Mouse (Mus musculus) layer of hippocampus, adult 11-12 months (tissue): ENCODE measurements around the gene Med24.

Experiments used
- DNase-seq: peaks from one replicate; pipeline ENCODE4 v3.0.0; 2022; ENCODE audit warnings: low spot score

Gene Med24

GRCm38 (mm10) chr11:98765421-98766309 lies 36.4 kb upstream of the Med24 start:
- no peak for DNase-seq

- DNase-seq: no peak
Observed at GRCm38 (mm10) chr11:98764746-98765145, 35.5 kb upstream of the Med24 start.

- no peak for DNase-seq
Observed at GRCm38 (mm10) chr11:98764091-98764490, 34.9 kb upstream of the Med24 start.

GRCm38 (mm10) chr11:98763502-98763861 lies 34.2 kb upstream of the Med24 start:
- no peak for DNase-seq

- peak; percentile 60 for DNase-seq
Observed at GRCm38 (mm10) chr11:98762756-98763501, 33.7 kb upstream of the Med24 start.

GRCm38 (mm10) chr11:98761939-98762338 lies 32.7 kb upstream of the Med24 start:
- no peak for DNase-seq

GRCm38 (mm10) chr11:98756711-98757110 lies 27.5 kb upstream of the Med24 start:
- DNase-seq: no peak

- no peak for DNase-seq
Observed at GRCm38 (mm10) chr11:98755726-98756380, 26.6 kb upstream of the Med24 start.

- DNase-seq: peak; percentile 66
Observed at GRCm38 (mm10) chr11:98754621-98755181, 25.5 kb upstream of the Med24 start.

- DNase-seq: no peak
Observed at GRCm38 (mm10) chr11:98754151-98754620, 25.0 kb upstream of the Med24 start.

GRCm38 (mm10) chr11:98753264-98753663 lies 24.0 kb upstream of the Med24 start:
- DNase-seq: no peak

- no peak for DNase-seq
Observed at GRCm38 (mm10) chr11:98752562-98753140, 23.4 kb upstream of the Med24 start.

GRCm38 (mm10) chr11:98751221-98751782 lies 22.1 kb upstream of the Med24 start:
- DNase-seq: no peak

GRCm38 (mm10) chr11:98750351-98751201 lies 21.3 kb upstream of the Med24 start:
- DNase-seq: peak; percentile 88

- DNase-seq: peak; percentile 54
Observed at GRCm38 (mm10) chr11:98749716-98750115, 20.5 kb upstream of the Med24 start.

- DNase-seq: peak; percentile 57
Observed at GRCm38 (mm10) chr11:98748506-98749416, 19.5 kb upstream of the Med24 start.

- peak; percentile 32 for DNase-seq
Observed at GRCm38 (mm10) chr11:98747804-98748505, 18.7 kb upstream of the Med24 start.

GRCm38 (mm10) chr11:98746855-98747693 lies 17.8 kb upstream of the Med24 start:
- peak; percentile 95 for DNase-seq
